Mouse (Mus musculus) cerebellum, postnatal 25 days (tissue): Measurements from ENCODE around the gene 5730522E02Rik.

Experiments
- DNase-seq, 2 experiments: peaks; one replicate each; pipeline ENCODE4 v3.0.0; 2021; ENCODE audit warnings: mixed read lengths in 2 of 2

Gene 5730522E02Rik

GRCm38 (mm10) chr11:26125923-26126322, 84.6 kb downstream of the 5730522E02Rik start:
- no peak for DNase-seq

- no peak for DNase-seq
Measured at GRCm38 (mm10) chr11:26120781-26121557, 89.6 kb downstream of the 5730522E02Rik start.

GRCm38 (mm10) chr11:26117651-26118050, 92.9 kb downstream of the 5730522E02Rik start:
- DNase-seq = no peak

GRCm38 (mm10) chr11:26112206-26112605, 98.4 kb downstream of the 5730522E02Rik start:
- no peak for DNase-seq

- DNase-seq = no peak
Measured at GRCm38 (mm10) chr11:26108647-26109046, 101.9 kb downstream of the 5730522E02Rik start.

- no peak for DNase-seq
Measured at GRCm38 (mm10) chr11:26104680-26105079, 105.9 kb downstream of the 5730522E02Rik start.

- no peak for DNase-seq
Measured at GRCm38 (mm10) chr11:26103698-26104097, 106.9 kb downstream of the 5730522E02Rik start.

- no peak for DNase-seq
Measured at GRCm38 (mm10) chr11:26102878-26103277, 107.7 kb downstream of the 5730522E02Rik start.

GRCm38 (mm10) chr11:26100077-26100476, 110.5 kb downstream of the 5730522E02Rik start:
- no peak for DNase-seq

- no peak for DNase-seq
Measured at GRCm38 (mm10) chr11:26098933-26099332, 111.6 kb downstream of the 5730522E02Rik start.

GRCm38 (mm10) chr11:26096095-26096494, 114.5 kb downstream of the 5730522E02Rik start:
- no peak for DNase-seq

GRCm38 (mm10) chr11:26088993-26089392, 121.6 kb downstream of the 5730522E02Rik start:
- no peak for DNase-seq

- DNase-seq = no peak
Measured at GRCm38 (mm10) chr11:26086679-26087078, 123.9 kb downstream of the 5730522E02Rik start.

GRCm38 (mm10) chr11:26085380-26086035, 125.1 kb downstream of the 5730522E02Rik start:
- DNase-seq = no peak

GRCm38 (mm10) chr11:26076335-26076734, 134.2 kb downstream of the 5730522E02Rik start:
- no peak for DNase-seq

- no peak for DNase-seq
Measured at GRCm38 (mm10) chr11:26075536-26075935, 135.0 kb downstream of the 5730522E02Rik start.

- peak; percentile 16 to 54 for DNase-seq
Measured at GRCm38 (mm10) chr11:26073638-26074294, 136.8 kb downstream of the 5730522E02Rik start.

GRCm38 (mm10) chr11:26072101-26072500, 138.5 kb downstream of the 5730522E02Rik start:
- no peak for DNase-seq

GRCm38 (mm10) chr11:26063252-26063651, 147.3 kb downstream of the 5730522E02Rik start:
- DNase-seq = no peak

- no peak for DNase-seq
Measured at GRCm38 (mm10) chr11:26061471-26062137, 149.0 kb downstream of the 5730522E02Rik start.

- no peak for DNase-seq
Measured at GRCm38 (mm10) chr11:26013527-26013926, 197.0 kb downstream of the 5730522E02Rik start.

- no peak for DNase-seq
Measured at GRCm38 (mm10) chr11:26004018-26004417, 206.5 kb downstream of the 5730522E02Rik start.

GRCm38 (mm10) chr11:25999738-26000137, 210.8 kb downstream of the 5730522E02Rik start:
- no peak for DNase-seq
